Mouse (Mus musculus) MEL (cell line): Measurements from ENCODE around the gene Plxdc1. TPM values are rescaled to one million over a fixed set of nuclear protein-coding genes. Genes with fewer than 3 reads are reported as not detected.

Experiments used
- DNase-seq: peaks from one replicate; pipeline ENCODE4 v3.0.0; 2011; ENCODE audit warnings: low read depth, low spot score
- H3K27ac ChIP-seq: 2 replicates; pipeline ENCODE4 v1.5.1; 2012; ENCODE audit warnings: low read depth, mild to moderate bottlenecking, control low read depth, low read length, moderate library complexity; ENCODE audit not compliant: control insufficient read depth
- H3K27me3 ChIP-seq, 2 experiments: fragments of 150-350 bp in 1 of 2; sonication (generic) in 1 of 2; 2 replicates each; pipeline ENCODE4 v1.6.1; 2012; ENCODE audit warnings: low read length in 2 of 2, mild to moderate bottlenecking in 2 of 2, improper control_type of control experiment in 1 of 2, moderate library complexity in 1 of 2; ENCODE audit not compliant: insufficient read depth in 2 of 2, control insufficient read depth in 1 of 2
- H3K36me3 ChIP-seq, 2 experiments: 2 replicates each; pipeline ENCODE4 v1.6.1; 2012 to 2014; ENCODE audit warnings: low read length in 2 of 2, improper control_type of control experiment in 1 of 2, inconsistent platforms in 1 of 2, mild to moderate bottlenecking in 1 of 2; ENCODE audit not compliant: insufficient read depth in 2 of 2, control insufficient read depth in 1 of 2
- H3K4me1 ChIP-seq, 2 experiments: fragments of 150-350 bp in 1 of 2; sonication (generic) in 1 of 2; 2 replicates each; pipeline ENCODE4 v1.6.1; 2012; ENCODE audit warnings: low read length in 2 of 2, improper control_type of control experiment in 1 of 2, mild to moderate bottlenecking in 1 of 2; ENCODE audit not compliant: insufficient read depth in 2 of 2, control insufficient read depth in 1 of 2
- H3K4me3 ChIP-seq, 2 experiments: fragments of 150-350 bp in 1 of 2; sonication (generic) in 1 of 2; 2 replicates each; pipeline ENCODE4 v1.5.1; 2012; ENCODE audit warnings: low read depth in 2 of 2, low read length in 2 of 2, mild to moderate bottlenecking in 2 of 2, moderate library complexity in 2 of 2, control low read depth in 1 of 2, improper control_type of control experiment in 1 of 2; ENCODE audit not compliant: control insufficient read depth in 1 of 2, insufficient read depth in 1 of 2
- H3K79me2 ChIP-seq: 2 replicates; pipeline ENCODE4 v1.6.1; 2012; ENCODE audit warnings: mild to moderate bottlenecking, low read length, moderate library complexity; ENCODE audit not compliant: control insufficient read depth, poor library complexity, insufficient read depth
- H3K9ac ChIP-seq: 2 replicates; pipeline ENCODE4 v1.6.1; 2012; ENCODE audit warnings: low read depth, mild to moderate bottlenecking, control low read depth, low read length, moderate library complexity; ENCODE audit not compliant: control insufficient read depth, poor library complexity, severe bottlenecking
- H3K9me3 ChIP-seq: fragments of 150-350 bp; sonication (generic); replicated peaks from 2 replicates; pipeline ENCODE4 v1.6.1; 2012; ENCODE audit warnings: mild to moderate bottlenecking, low read length, improper control_type of control experiment, moderate library complexity; ENCODE audit not compliant: insufficient read depth
- BHLHE40 ChIP-seq: IDR thresholded peaks from 2 replicates; pipeline ENCODE4 v1.6.1; 2012; ENCODE audit warnings: low read depth, mild to moderate bottlenecking, inconsistent platforms, low read length, improper control_type of control experiment, borderline replicate concordance
- CHD1 ChIP-seq: IDR thresholded peaks from 2 replicates; pipeline ENCODE4 v1.6.1; 2012; ENCODE audit warnings: low read depth, mild to moderate bottlenecking, inconsistent platforms, low read length, improper control_type of control experiment
- CTCF ChIP-seq, 3 experiments: IDR thresholded peaks in 2 of 3; conservative IDR thresholded peaks in 1 of 3; 2 replicates each; pipeline ENCODE4 v1.5.1; 2011 to 2012; ENCODE audit warnings: low read length in 3 of 3, low read depth in 2 of 3, mild to moderate bottlenecking in 2 of 3, improper control_type of control experiment in 1 of 3, inconsistent platforms in 1 of 3, mixed read lengths in 1 of 3, moderate library complexity in 1 of 3; ENCODE audit not compliant: control insufficient read depth in 1 of 3, insufficient read depth in 1 of 3, poor library complexity in 1 of 3, severe bottlenecking in 1 of 3
- E2F4 ChIP-seq: IDR thresholded peaks from 2 replicates; pipeline ENCODE4 v1.6.1; 2011; ENCODE audit warnings: low read depth, low read length, improper control_type of control experiment, borderline replicate concordance
- EP300 ChIP-seq, 2 experiments: IDR thresholded peaks; 2 replicates each; pipeline ENCODE4 v1.6.1; 2011; ENCODE audit warnings: improper control_type of control experiment in 2 of 2, low read length in 2 of 2, low read depth in 1 of 2, mild to moderate bottlenecking in 1 of 2
- GABPA ChIP-seq: IDR thresholded peaks from 2 replicates; pipeline ENCODE4 v1.6.1; 2012; ENCODE audit warnings: low read depth, mild to moderate bottlenecking, inconsistent platforms, low read length, improper control_type of control experiment, moderate library complexity
- HCFC1 ChIP-seq: IDR thresholded peaks from 2 replicates; pipeline ENCODE4 v1.6.1; 2012; ENCODE audit warnings: low read depth, mild to moderate bottlenecking, inconsistent platforms, low read length, improper control_type of control experiment, moderate library complexity
- JUND ChIP-seq: IDR thresholded peaks from 2 replicates; pipeline ENCODE4 v1.6.1; 2011; ENCODE audit warnings: low read depth, mild to moderate bottlenecking, improper control_type of control experiment, low read length
- KAT2A ChIP-seq: conservative IDR thresholded peaks from 2 replicates; pipeline ENCODE4 v1.6.1; 2012; ENCODE audit warnings: low read depth, low read length, improper control_type of control experiment, inconsistent platforms
- MAFK ChIP-seq: IDR thresholded peaks from 2 replicates; pipeline ENCODE4 v1.6.1; 2011; ENCODE audit warnings: low read depth, mild to moderate bottlenecking, low read length, improper control_type of control experiment, borderline replicate concordance
- MAX ChIP-seq: IDR thresholded peaks from 2 replicates; pipeline ENCODE4 v1.6.1; 2011; ENCODE audit warnings: low read length, improper control_type of control experiment
- MAZ ChIP-seq: IDR thresholded peaks from 2 replicates; pipeline ENCODE4 v1.6.1; 2012; ENCODE audit warnings: low read depth, mild to moderate bottlenecking, inconsistent platforms, low read length, improper control_type of control experiment
- MEF2A ChIP-seq: IDR thresholded peaks from 2 replicates; pipeline ENCODE4 v1.6.1; 2014; ENCODE audit warnings: low read depth, mild to moderate bottlenecking, inconsistent platforms, low read length, improper control_type of control experiment; ENCODE audit not compliant: poor library complexity, insufficient replicate concordance, severe bottlenecking; ENCODE audit errors: extremely low read depth
- MYB ChIP-seq: IDR thresholded peaks from 2 replicates; pipeline ENCODE4 v1.6.1; 2011; ENCODE audit warnings: mild to moderate bottlenecking, low read depth, low read length, improper control_type of control experiment
- NELFE ChIP-seq: IDR thresholded peaks from 2 replicates; pipeline ENCODE4 v1.6.1; 2011; ENCODE audit warnings: low read depth, low read length, improper control_type of control experiment
- NRF1 ChIP-seq: IDR thresholded peaks from 2 replicates; pipeline ENCODE4 v1.6.1; 2014; ENCODE audit warnings: low read depth, mild to moderate bottlenecking, inconsistent platforms, low read length, improper control_type of control experiment, moderate library complexity; ENCODE audit not compliant: poor library complexity, insufficient read depth, severe bottlenecking
- POLR2AphosphoS2 ChIP-seq: IDR thresholded peaks from 2 replicates; pipeline ENCODE4 v1.6.1; 2011; ENCODE audit warnings: low read length, improper control_type of control experiment
- POLR2AphosphoS5 ChIP-seq: IDR thresholded peaks from 2 replicates; pipeline ENCODE4 v1.6.1; 2012; ENCODE audit warnings: low read depth, borderline replicate concordance, mild to moderate bottlenecking, inconsistent platforms, low read length, moderate library complexity, mixed read lengths
- RAD21 ChIP-seq: IDR thresholded peaks from 2 replicates; pipeline ENCODE4 v1.6.1; 2011; ENCODE audit warnings: mild to moderate bottlenecking, low read depth, low read length, improper control_type of control experiment
- SIN3A ChIP-seq: IDR thresholded peaks from 2 replicates; pipeline ENCODE4 v1.6.1; 2012; ENCODE audit warnings: low read length, improper control_type of control experiment, inconsistent platforms
- TCF12 ChIP-seq: IDR thresholded peaks from 2 replicates; pipeline ENCODE4 v1.6.1; 2014; ENCODE audit warnings: low read depth, mild to moderate bottlenecking, inconsistent platforms, low read length, improper control_type of control experiment, moderate library complexity
- USF1 ChIP-seq: IDR thresholded peaks from 2 replicates; pipeline ENCODE4 v1.6.1; 2014; ENCODE audit warnings: low read depth, mild to moderate bottlenecking, inconsistent platforms, low read length, improper control_type of control experiment, moderate library complexity
- ZMIZ1 ChIP-seq: IDR thresholded peaks from 2 replicates; pipeline ENCODE4 v1.6.1; 2012; ENCODE audit warnings: low read depth, mild to moderate bottlenecking, inconsistent platforms, low read length, improper control_type of control experiment, moderate library complexity
- ZNF384 ChIP-seq: IDR thresholded peaks from 2 replicates; pipeline ENCODE4 v1.6.1; 2012; ENCODE audit warnings: low read depth, mild to moderate bottlenecking, inconsistent platforms, low read length, improper control_type of control experiment
- polyA plus RNA-seq, 2 experiments: library from polyadenylated mRNA; stranded (reverse) in 1 of 2; unstranded in 1 of 2; fragments of >175 nt in 1 of 2; fragments of >200 nt in 1 of 2; gene quantifications; 2 replicates each; pipeline versions ENCODE4 v1.2.1 to v1.2.4; 2012; ENCODE audit warnings: low replicate concordance in 2 of 2, low read depth in 1 of 2; ENCODE audit not compliant: insufficient read length in 2 of 2, insufficient read depth in 1 of 2, missing spikeins in 1 of 2
- total RNA-seq: library from RNA; depleted of rRNA; stranded (reverse); fragments of 300-350 nt; gene quantifications from 2 replicates; pipeline ENCODE4 v1.2.3, GENCODE M21; 2012

The Plxdc1 gene
- total and polyA plus RNA-seq, 3 experiments: 13.1 to 24.5 TPM; not detected in 1

DNA sequence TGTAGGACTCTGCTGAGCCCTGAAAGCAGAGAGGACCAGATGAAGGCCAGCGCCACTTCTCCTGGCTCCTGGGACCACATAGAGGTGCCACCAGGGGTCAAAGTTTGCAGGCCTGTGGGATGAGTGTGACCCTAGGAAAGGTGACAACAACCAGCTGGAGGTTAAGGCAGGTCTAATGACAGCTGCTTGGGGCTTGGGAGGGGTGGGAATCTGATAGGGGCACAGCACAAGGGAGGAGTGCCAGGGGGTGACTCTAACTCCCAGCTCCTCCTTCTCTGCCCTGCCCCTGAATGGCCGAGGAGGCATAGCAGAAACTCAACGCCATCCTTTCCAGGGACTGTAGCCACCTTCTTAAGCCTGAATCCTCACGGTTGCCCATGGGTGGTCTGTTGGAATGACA is 30.6 kb upstream of the Plxdc1 start:
- Histone ChIP-seq H3K27me3 (no peaks in the 10 kb centered on the region), H3K79me2 (no peaks in the 10 kb centered on the region), H3K9me3 (no peaks in the 10 kb centered on the region), H3K27ac (no peak overlapping the region), H3K36me3 (no peaks in the 10 kb centered on the region), H3K4me3 (no peak overlapping the region), H3K9ac (no peak overlapping the region), H3K4me1 (peaks cover 0 to 6% of the 10 kb centered on the region in 2 experiments; a peak in 2 of 4 replicates)
- DNase-seq: no peak
- no peak for TF ChIP-seq NELFE
- TF ChIP-seq CTCF (IDR thresholded peaks at IDR 0.05 in 2 of 3, conservative IDR thresholded peaks at IDR 0.05 in 1 of 3; ENCODE audit: control insufficient read depth in 1 of 3, insufficient read depth in 1 of 3, low read depth in 2 of 3, low read length in 3 of 3, poor library complexity in 1 of 3, severe bottlenecking in 1 of 3): no peak
- no peak for TF ChIP-seq MYB
- TF ChIP-seq ZMIZ1: no peak
- no peak for TF ChIP-seq E2F4
- TF ChIP-seq POLR2AphosphoS5: no peak
- TF ChIP-seq JUND: no peak
- no peak for TF ChIP-seq POLR2AphosphoS2
- no peak for TF ChIP-seq KAT2A
- no peak for TF ChIP-seq SIN3A
- no peak for TF ChIP-seq MEF2A

DNA sequence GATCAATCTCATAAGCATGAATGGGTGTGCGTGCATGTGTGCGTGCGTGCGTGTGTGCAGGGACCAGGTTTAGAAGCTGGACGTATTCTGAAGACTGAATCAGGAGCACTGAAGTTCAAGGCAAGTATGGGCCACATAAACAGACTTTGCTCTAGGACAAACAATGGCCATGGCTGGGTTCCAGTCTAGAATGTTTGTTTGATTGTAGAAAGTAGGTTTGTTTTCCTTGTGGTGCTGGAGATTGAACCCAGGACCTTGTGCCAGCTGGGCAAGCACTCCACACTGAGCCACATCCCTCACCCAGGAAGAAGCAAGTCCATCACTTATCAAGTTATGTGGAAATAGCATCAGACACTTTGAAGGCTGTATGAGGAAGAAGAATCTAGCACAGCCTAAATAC is 29.9 kb upstream of the Plxdc1 start:
- no peak overlapping the region for H3K9ac ChIP-seq
- H3K4me1 ChIP-seq: peaks cover 0 to 1% of the 10 kb centered on the region in 2 experiments; a peak in 2 of 4 replicates
- TF ChIP-seq MYB: no peak
- no peak for TF ChIP-seq NELFE
- TF ChIP-seq POLR2AphosphoS5: no peak
- TF ChIP-seq EP300 (IDR thresholded peaks at IDR 0.05; ENCODE audit: low read depth in 1 of 2, low read length in 2 of 2): no peak
- TF ChIP-seq CHD1: no peak
- no peak for TF ChIP-seq MAFK
- TF ChIP-seq TCF12: no peak
- TF ChIP-seq MAX: no peak
- no peaks in the 10 kb centered on the region for H3K27me3 ChIP-seq
- no peaks in the 10 kb centered on the region for H3K36me3 ChIP-seq
- H3K9me3 ChIP-seq: no peaks in the 10 kb centered on the region
- H3K4me3 ChIP-seq: no peak overlapping the region
- no peak for DNase-seq
- no peaks in the 10 kb centered on the region for H3K79me2 ChIP-seq
- H3K27ac ChIP-seq: no peak overlapping the region

DNA sequence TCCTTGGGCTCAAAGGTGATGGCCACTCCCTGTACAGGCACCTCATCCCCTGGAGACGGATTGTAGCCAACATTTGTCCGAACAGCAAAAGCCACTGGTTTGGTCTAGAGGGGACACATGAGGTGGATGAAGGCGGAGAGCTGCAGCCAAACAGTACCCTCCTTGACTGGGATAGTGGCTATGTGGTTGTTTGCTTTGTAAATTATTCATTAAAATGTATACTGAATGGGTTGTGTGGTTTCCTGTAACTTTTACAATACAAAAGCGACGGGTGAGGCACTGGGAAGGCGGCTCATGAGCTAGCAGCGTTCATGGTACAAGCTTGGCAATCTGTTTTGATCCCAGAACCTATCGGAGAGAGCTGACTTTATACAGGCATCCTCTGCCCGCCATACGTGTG is 26.6 kb upstream of the Plxdc1 start:
- no peaks in the 10 kb centered on the region for H3K4me1 ChIP-seq
- H3K4me3 ChIP-seq: no peak overlapping the region
- no peak overlapping the region for H3K27ac ChIP-seq
- H3K9me3 ChIP-seq: no peaks in the 10 kb centered on the region
- H3K79me2 ChIP-seq: no peaks in the 10 kb centered on the region
- no peaks in the 10 kb centered on the region for H3K36me3 ChIP-seq
- no peaks in the 10 kb centered on the region for H3K27me3 ChIP-seq
- no peak for DNase-seq
- TF ChIP-seq HCFC1 (no peak), ZNF384 (no peak), TCF12 (no peak), BHLHE40 (no peak), GABPA (no peak), MAZ (no peak), RAD21 (no peak), CTCF (IDR thresholded peaks at IDR 0.05 in 2 of 3, conservative IDR thresholded peaks at IDR 0.05 in 1 of 3; ENCODE audit: control insufficient read depth in 1 of 3, insufficient read depth in 1 of 3, low read depth in 2 of 3, low read length in 3 of 3, poor library complexity in 1 of 3, severe bottlenecking in 1 of 3) (no peak), NRF1 (no peak), USF1 (no peak)
- TF ChIP-seq, all 39 proteins: peak for 0
- no peak overlapping the region for H3K9ac ChIP-seq
